Mouse (Mus musculus): ENCODE data around the gene Dcun1d4.

Gene Dcun1d4

GRCm38 (mm10) chr5:73586597-73586996 is 105.8 kb downstream of the Dcun1d4 start:
- DNase-seq (ENCODE audit: extremely low read depth, low read depth), result no peak

GRCm38 (mm10) chr5:73587119-73587518 is 106.3 kb downstream of the Dcun1d4 start:
- DNase-seq (ENCODE audit: extremely low read depth, low read depth), result no peak

- no peak for DNase-seq (ENCODE audit: extremely low read depth, low read depth)
Observed at GRCm38 (mm10) chr5:73598943-73599695, 118.3 kb downstream of the Dcun1d4 start.

GRCm38 (mm10) chr5:73599991-73600390 is 119.2 kb downstream of the Dcun1d4 start:
- DNase-seq (ENCODE audit: extremely low read depth, low read depth), result no peak

GRCm38 (mm10) chr5:73601361-73601763 is 120.6 kb downstream of the Dcun1d4 start:
- no peak for DNase-seq (ENCODE audit: extremely low read depth, low read depth)

GRCm38 (mm10) chr5:73602865-73603264 is 122.1 kb downstream of the Dcun1d4 start:
- DNase-seq (ENCODE audit: extremely low read depth, low read depth), result no peak

GRCm38 (mm10) chr5:73604542-73604941 is 123.7 kb downstream of the Dcun1d4 start:
- DNase-seq (ENCODE audit: extremely low read depth, low read depth), result no peak

- no peak for DNase-seq (ENCODE audit: extremely low read depth, low read depth)
Observed at GRCm38 (mm10) chr5:73604964-73605363, 124.2 kb downstream of the Dcun1d4 start.
